Mouse (Mus musculus): ENCODE data around the gene Oasl1.

DNA sequence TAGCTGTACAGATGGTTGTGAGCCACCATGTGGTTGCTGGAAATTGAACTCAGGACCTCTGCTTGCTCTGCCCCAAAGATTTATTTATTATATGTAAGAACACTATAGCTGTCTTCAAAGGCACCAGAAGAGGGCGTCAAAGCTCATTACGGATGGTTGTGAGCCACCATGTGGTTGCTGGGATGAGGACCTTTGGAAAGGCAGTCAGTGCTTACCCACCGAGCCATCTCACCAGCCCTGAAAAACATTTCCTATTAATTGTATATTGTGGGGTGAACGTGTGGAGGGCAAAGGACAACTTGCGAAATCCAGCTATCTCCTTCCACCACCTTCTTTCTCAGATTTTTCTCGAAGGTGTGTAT is 55.8 kb downstream of the Oasl1 start:
- TF ChIP-seq CHD2 (IDR thresholded peaks at IDR 0.05; ENCODE audit: low read depth, low read length) (no peak), ZC3H11A (IDR thresholded peaks at IDR 0.05; ENCODE audit: borderline replicate concordance, low read depth, low read length) (no peak)
